Mouse (Mus musculus) ES-Bruce4 (cell line): ENCODE results near the gene Jakmip3.

ENCODE experiments used
- CTCF ChIP-seq: IDR thresholded peaks from one replicate; pipeline ENCODE4 v1.8.1; 2011; ENCODE audit warnings: low read depth, low read length
- EP300 ChIP-seq: IDR thresholded peaks from 2 replicates; pipeline ENCODE4 v1.6.1; 2011; ENCODE audit warnings: low read depth, low read length; ENCODE audit not compliant: insufficient read depth
- POLR2A ChIP-seq: IDR thresholded peaks from one replicate; pipeline ENCODE4 v1.8.1; 2011; ENCODE audit warnings: low read length; ENCODE audit not compliant: insufficient read depth

- no peak for TF ChIP-seq POLR2A
- TF ChIP-seq CTCF, result no peak
- TF ChIP-seq EP300, result no peak
Measured at GRCm38 (mm10) chr7:138989156-138989555, 48.6 kb downstream of the Jakmip3 start.
